Mouse (Mus musculus) kidney, embryonic 16.5 days (tissue): ENCODE results near the gene Ctnnb1. TPM values are rescaled to one million over a fixed set of nuclear protein-coding genes. Genes with fewer than 3 reads are reported as not detected.

Experiments used
- ATAC-seq: fragments of 200-750 bp; cut with Nextera tagmentation; 2 replicates; pipeline ENCODE4 v1.8.0; 2017; ENCODE audit warnings: moderate TSS enrichment; ENCODE audit not compliant: low FRiP score, low TSS enrichment
- H3K27ac ChIP-seq: fragments of 300-500 bp; sonication (generic); 2 replicates; pipeline ENCODE4 v1.5.1; 2014; ENCODE audit warnings: low read length
- H3K27me3 ChIP-seq: fragments of 300-500 bp; sonication (generic); 2 replicates; pipeline ENCODE4 v1.6.1; 2014; ENCODE audit warnings: low read length, control low read depth, mixed read lengths; ENCODE audit not compliant: insufficient read depth
- H3K36me3 ChIP-seq: fragments of 300-500 bp; sonication (generic); 2 replicates; pipeline ENCODE4 v1.6.1; 2014; ENCODE audit warnings: low read length, control low read depth, mixed read lengths; ENCODE audit not compliant: insufficient read depth
- H3K4me1 ChIP-seq: fragments of 300-500 bp; sonication (generic); 2 replicates; pipeline ENCODE4 v1.6.1; 2014; ENCODE audit warnings: low read length, control low read depth, mixed read lengths; ENCODE audit not compliant: insufficient read depth
- H3K4me2 ChIP-seq: fragments of 300-500 bp; sonication (generic); replicated peaks from 2 replicates; pipeline ENCODE4 v1.6.1; 2014; ENCODE audit warnings: low read depth, low read length
- H3K4me3 ChIP-seq: fragments of 300-500 bp; sonication (generic); 2 replicates; pipeline ENCODE4 v1.5.1; 2014; ENCODE audit warnings: mild to moderate bottlenecking, low read length
- H3K9ac ChIP-seq: fragments of 300-500 bp; sonication (generic); replicated peaks from 2 replicates; pipeline ENCODE4 v1.6.1; 2014; ENCODE audit warnings: low read length
- H3K9me3 ChIP-seq: fragments of 300-500 bp; sonication (generic); 2 replicates; pipeline ENCODE4 v1.6.1; 2016; ENCODE audit warnings: low read length, control low read depth
- WGBS: fragments of 180-500 bp; shearing (Covaris S2); extraction: QIAGEN DNeasy Blood & Tissue Kit; methylation state at CpG from one replicate; pipeline ENCODE4 v1.1.7; 2014; 5-methylcytosine and 5-hydroxymethylcytosine counted together
- polyA plus RNA-seq: library from polyadenylated mRNA; unstranded; fragments of >200 nt; fragmentation: Nextera tagmentation; extraction: Ambion mirVana; gene quantifications from 2 replicates; pipeline ENCODE4 v1.2.1, GENCODE M21; 2015

Gene Ctnnb1
- polyA plus RNA-seq, 1 experiment from 2014 or later, result 663 TPM

- H3K4me2 ChIP-seq, result no peak overlapping the region
- H3K27ac ChIP-seq, result peak overlapping the region; percentile 4; the same call in 1 of the 2 replicates
- WGBS, result 58% methylated on average over 5 of the region's 5 CpGs
Observed at GRCm38 (mm10) chr9:120918211-120918610, 10.8 kb upstream of the Ctnnb1 start.

GRCm38 (mm10) chr9:120918642-120919041 lies 10.4 kb upstream of the Ctnnb1 start:
- 0 out of 2 replicates have a peak, but pooled peaks have one; percentile 46 for ATAC-seq
- H3K27ac ChIP-seq, result peak overlapping the region; percentile 4; the same call in 1 of the 2 replicates
- H3K9me3 ChIP-seq, result peaks cover 3% of the 10 kb centered on the region; the same call in 1 of the 2 replicates
- peaks cover 15% of the 10 kb centered on the region; the same call in 1 of the 2 replicates for H3K4me1 ChIP-seq
- WGBS, result 13% methylated on average over 6 of the region's 6 CpGs
- no peaks in the 10 kb centered on the region for H3K36me3 ChIP-seq
- H3K4me2 ChIP-seq, result no peak overlapping the region
- H3K27me3 ChIP-seq, result no peaks in the 10 kb centered on the region
- H3K4me3 ChIP-seq, result no peak overlapping the region
- H3K9ac ChIP-seq, result no peak overlapping the region

More at GRCm38 (mm10) chr9:120918211-120918610, 10.8 kb upstream of the Ctnnb1 start:
- Histone ChIP-seq H3K4me1 (peaks cover 15% of the 10 kb centered on the region; the same call in 1 of the 2 replicates), H3K36me3 (no peaks in the 10 kb centered on the region), H3K4me3 (no peak overlapping the region), H3K9ac (no peak overlapping the region), H3K27me3 (no peaks in the 10 kb centered on the region), H3K9me3 (peaks cover 3% of the 10 kb centered on the region; the same call in 1 of the 2 replicates)
- ATAC-seq, result no peak

- H3K4me2 ChIP-seq, result no peak overlapping the region
- peak overlapping the region; percentile 23; the same call in 1 of the 2 replicates for H3K27ac ChIP-seq
- WGBS, result 62% methylated on average over 5 of the region's 5 CpGs
- peak; percentile 51; the same call in 1 of the 2 replicates for ATAC-seq
- H3K4me1 ChIP-seq, result peaks cover 15% of the 10 kb centered on the region; the same call in 1 of the 2 replicates
- H3K9ac ChIP-seq, result no peak overlapping the region
- no peaks in the 10 kb centered on the region for H3K27me3 ChIP-seq
- no peak overlapping the region for H3K4me3 ChIP-seq
- H3K36me3 ChIP-seq, result no peaks in the 10 kb centered on the region
- H3K9me3 ChIP-seq, result peaks cover 3% of the 10 kb centered on the region; the same call in 1 of the 2 replicates
Observed at GRCm38 (mm10) chr9:120919130-120919529, 9.9 kb upstream of the Ctnnb1 start.

GRCm38 (mm10) chr9:120926126-120926525 lies 2.9 kb upstream of the Ctnnb1 start:
- Histone ChIP-seq H3K4me2 (no peak overlapping the region), H3K9ac (no peak overlapping the region), H3K27me3 (no peaks in the 10 kb centered on the region), H3K36me3 (no peaks in the 10 kb centered on the region), H3K27ac (no peak overlapping the region), H3K4me1 (peaks cover 4% of the 10 kb centered on the region; the same call in 1 of the 2 replicates), H3K9me3 (no peaks in the 10 kb centered on the region), H3K4me3 (no peak overlapping the region)
- 52% methylated on average over 1 of the region's 1 CpGs for WGBS
- no peak for ATAC-seq

GRCm38 (mm10) chr9:120926939-120927606 lies 1.9 kb upstream of the Ctnnb1 start:
- Histone ChIP-seq H3K4me3 (no peak overlapping the region), H3K36me3 (no peaks in the 10 kb centered on the region), H3K9me3 (no peaks in the 10 kb centered on the region), H3K27ac (no peak overlapping the region), H3K9ac (0 out of 2 replicates have a peak overlapping the region, but pooled peaks have one; percentile 9), H3K4me2 (no peak overlapping the region; the same call in 1 of the 2 replicates), H3K27me3 (no peaks in the 10 kb centered on the region), H3K4me1 (peaks cover 4% of the 10 kb centered on the region; the same call in 1 of the 2 replicates)
- 14% methylated on average over 9 of the region's 9 CpGs for WGBS
- no peak for ATAC-seq

GRCm38 (mm10) chr9:120930021-120930420 lies 1.0 kb downstream of the Ctnnb1 start:
- WGBS, result 94% methylated on average over 12 of the region's 12 CpGs

GRCm38 (mm10) chr9:120930811-120931210 lies 1.8 kb downstream of the Ctnnb1 start:
- H3K9me3 ChIP-seq, result no peaks in the 10 kb centered on the region
- ATAC-seq, result no peak
- H3K9ac ChIP-seq, result no peak overlapping the region
- no peak overlapping the region for H3K4me2 ChIP-seq
- H3K27ac ChIP-seq, result no peak overlapping the region
- 67% methylated on average over 8 of the region's 8 CpGs for WGBS
- H3K36me3 ChIP-seq, result no peaks in the 10 kb centered on the region
- peaks cover 13% of the 10 kb centered on the region for H3K4me1 ChIP-seq
- no peaks in the 10 kb centered on the region for H3K27me3 ChIP-seq
- H3K4me3 ChIP-seq, result no peak overlapping the region

More at GRCm38 (mm10) chr9:120930021-120930420, 1.0 kb downstream of the Ctnnb1 start:
- Histone ChIP-seq H3K9ac (no peak overlapping the region), H3K9me3 (no peaks in the 10 kb centered on the region), H3K27ac (no peak overlapping the region), H3K4me1 (peaks cover 5% of the 10 kb centered on the region), H3K4me3 (no peak overlapping the region), H3K36me3 (no peaks in the 10 kb centered on the region), H3K27me3 (no peaks in the 10 kb centered on the region), H3K4me2 (no peak overlapping the region)
- ATAC-seq, result no peak

- Histone ChIP-seq H3K9ac (no peak overlapping the region), H3K4me1 (peaks cover 24% of the 10 kb centered on the region), H3K4me3 (no peak overlapping the region), H3K4me2 (no peak overlapping the region), H3K36me3 (no peaks in the 10 kb centered on the region), H3K9me3 (no peaks in the 10 kb centered on the region), H3K27me3 (no peaks in the 10 kb centered on the region), H3K27ac (peak overlapping the region; percentile 44)
- WGBS, result 63% methylated on average over 6 of the region's 6 CpGs
- no peak for ATAC-seq
Observed at GRCm38 (mm10) chr9:120932371-120932770, 3.4 kb downstream of the Ctnnb1 start.

- Histone ChIP-seq H3K36me3 (no peaks in the 10 kb centered on the region), H3K27ac (peak overlapping the region; percentile 96), H3K4me2 (peak overlapping the region; percentile 90), H3K27me3 (no peaks in the 10 kb centered on the region), H3K9ac (peak overlapping the region; percentile 98), H3K4me1 (peaks cover 30% of the 10 kb centered on the region), H3K4me3 (peak overlapping the region; percentile 96), H3K9me3 (no peaks in the 10 kb centered on the region)
- ATAC-seq, result peak; percentile 90
- 7% methylated on average over 72 of the region's 78 CpGs for WGBS
Observed at GRCm38 (mm10) chr9:120932797-120933586, 4.0 kb downstream of the Ctnnb1 start.
